ENCODE assay signal across 30 mouse cellular contexts in the genomic region with DNA sequence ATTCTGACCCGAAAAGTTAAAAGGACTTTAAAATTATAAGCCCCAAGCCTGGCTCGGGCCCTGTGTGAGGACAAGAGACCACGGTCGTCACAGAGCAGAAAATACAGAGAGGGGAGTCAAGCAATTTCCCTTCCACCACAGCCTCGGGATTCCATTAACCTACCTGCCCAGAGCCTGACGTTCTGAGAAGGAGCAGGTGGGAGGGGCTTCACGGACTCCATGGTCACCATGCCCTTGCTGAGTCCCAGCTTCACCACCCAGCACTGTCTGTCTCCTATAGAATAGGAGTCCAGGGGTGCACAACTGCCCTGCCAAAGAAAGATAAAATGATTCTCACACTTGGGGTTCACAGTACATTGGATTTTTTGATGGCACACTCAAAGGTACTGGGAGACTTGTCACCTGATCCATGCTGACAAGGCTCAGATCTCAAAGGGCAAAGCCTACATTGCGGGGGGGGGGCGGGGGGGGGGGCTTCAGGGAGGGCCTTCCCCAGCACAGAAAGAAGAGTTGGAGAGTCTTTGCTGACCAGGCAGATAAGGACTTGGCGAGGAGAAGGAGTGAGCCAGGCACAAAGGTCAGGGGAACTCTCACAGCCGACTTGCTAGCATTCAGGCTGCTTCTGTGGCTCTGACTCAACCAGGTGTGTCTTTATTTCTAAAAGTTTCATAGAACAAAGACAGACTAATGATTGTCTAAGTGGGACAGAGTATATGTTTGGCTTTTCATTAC.
DNase-seq lines count a peak whose midpoint lies in the region; ATAC-seq lines count a peak whose summit lies in the region.
"Had no signal": no experiment of that assay in that cellular context is flagged by ENCODE, and none has a peak within 500 bp of the region (broad histone marks: within the 10 kb centered on the region; RNA-seq: fewer than 3 reads in every experiment).

No protein-coding gene starts in this region.

- H3K9ac ChIP-seq in kidney, embryonic 14.5 days (ENCODE audit: low read depth, low read length), result no peak overlapping the region
- H3K9ac ChIP-seq in midbrain, embryonic 14.5 days (replicated peaks; ENCODE audit: low read length), result no peak overlapping the region
- H3K9ac ChIP-seq: embryonic facial prominence, embryonic 15.5 days; limb, embryonic 15.5 days; liver, embryonic 13.5 days; midbrain, embryonic 13.5 days had no signal

- H3K4me2 ChIP-seq in kidney, embryonic 14.5 days (replicated peaks; ENCODE audit: low read depth, low read length), result no peak overlapping the region
- no peak overlapping the region for H3K4me2 ChIP-seq in midbrain, embryonic 14.5 days (ENCODE audit: low read length)
- H3K4me2 ChIP-seq: embryonic facial prominence, embryonic 15.5 days; limb, embryonic 15.5 days; liver, embryonic 13.5 days; midbrain, embryonic 13.5 days had no signal

- H3K4me1 ChIP-seq in kidney, embryonic 14.5 days (ENCODE audit: control insufficient read depth, insufficient read depth, low read length), result no peaks in the 10 kb centered on the region
- no peaks in the 10 kb centered on the region for H3K4me1 ChIP-seq in midbrain, embryonic 14.5 days (ENCODE audit: control insufficient read depth, insufficient read depth, low read length)
- H3K4me1 ChIP-seq: embryonic facial prominence, embryonic 15.5 days; limb, embryonic 15.5 days; liver, embryonic 13.5 days; midbrain, embryonic 13.5 days had no signal

- no peak overlapping the region for H3K4me3 ChIP-seq in kidney, embryonic 14.5 days (ENCODE audit: low read length)
- H3K4me3 ChIP-seq in midbrain, embryonic 14.5 days (replicated peaks; ENCODE audit: low read depth, low read length), result no peak overlapping the region
- H3K4me3 ChIP-seq: embryonic facial prominence, embryonic 10.5 days; embryonic facial prominence, embryonic 15.5 days; hindbrain, embryonic 10.5 days; limb, embryonic 10.5 days; limb, embryonic 15.5 days; liver, embryonic 13.5 days; midbrain, embryonic 13.5 days had no signal

- no peaks in the 10 kb centered on the region for H3K27me3 ChIP-seq in kidney, embryonic 14.5 days (ENCODE audit: control insufficient read depth, insufficient read depth, low read length)
- no peaks in the 10 kb centered on the region for H3K27me3 ChIP-seq in midbrain, embryonic 14.5 days (ENCODE audit: control insufficient read depth, insufficient read depth, low read length)
- H3K27me3 ChIP-seq: embryonic facial prominence, embryonic 15.5 days; limb, embryonic 15.5 days; liver, embryonic 13.5 days; midbrain, embryonic 13.5 days had no signal

- ATAC-seq in kidney, embryonic 14.5 days (ENCODE audit: low FRiP score, low TSS enrichment), result no peak
- ATAC-seq in midbrain, embryonic 14.5 days (ENCODE audit: low FRiP score, low TSS enrichment), result no peak
- ATAC-seq: forebrain, embryonic 14.5 days; hindbrain, embryonic 16.5 days; lung, postnatal 0 days; midbrain, embryonic 13.5 days had no signal

- 39% methylated on average over 11 of the region's 11 CpGs for WGBS in kidney, embryonic 14.5 days
- WGBS in midbrain, embryonic 14.5 days, result 59% methylated on average over 11 of the region's 11 CpGs

- H3K9me3 ChIP-seq in kidney, embryonic 14.5 days (ENCODE audit: control insufficient read depth, low read length), result no peaks in the 10 kb centered on the region
- H3K9me3 ChIP-seq in midbrain, embryonic 14.5 days (ENCODE audit: control insufficient read depth, low read length), result no peaks in the 10 kb centered on the region
- H3K9me3 ChIP-seq: embryonic facial prominence, embryonic 10.5 days; embryonic facial prominence, embryonic 15.5 days; G1E; hindbrain, embryonic 10.5 days; limb, embryonic 10.5 days; limb, embryonic 15.5 days; liver, embryonic 13.5 days; midbrain, embryonic 13.5 days had no signal

- H3K36me3 ChIP-seq in kidney, embryonic 14.5 days (ENCODE audit: control insufficient read depth, insufficient read depth, low read length), result no peaks in the 10 kb centered on the region
- H3K36me3 ChIP-seq in midbrain, embryonic 14.5 days (ENCODE audit: control insufficient read depth, insufficient read depth, low read length), result no peaks in the 10 kb centered on the region
- H3K36me3 ChIP-seq: embryonic facial prominence, embryonic 10.5 days; embryonic facial prominence, embryonic 15.5 days; G1E; hindbrain, embryonic 10.5 days; limb, embryonic 10.5 days; limb, embryonic 15.5 days; liver, embryonic 13.5 days; midbrain, embryonic 13.5 days had no signal

- DNase-seq in kidney, adult 11 months, result peak; percentile 64
- DNase-seq in kidney, adult 9 months, result peak; percentile 75
- peak; percentile 61 for DNase-seq in kidney, postnatal 14 days
- no peak for DNase-seq in midbrain, embryonic 14.5 days
- DNase-seq in cerebellum, postnatal 25 days, result no peak
- DNase-seq in adrenal gland, adult 8-10 months, result no peak
- DNase-seq: adrenal gland, postnatal 14 days; cerebellum, adult 11 months; cerebellum, adult 9-11 months; gastrocnemius, postnatal 14 days; heart, postnatal 14 days; liver, embryonic 13.5 days; lung, adult 18-20 months; lung, postnatal 4 days; right cerebral cortex, adult 18-20 months; right cerebral cortex, postnatal 4 days; thymus, adult 18-20 months; thymus, postnatal 25 days had no signal

- H3K27ac ChIP-seq in kidney, embryonic 14.5 days (ENCODE audit: low read depth, low read length), result no peak overlapping the region
- no peak overlapping the region for H3K27ac ChIP-seq in midbrain, embryonic 14.5 days (replicated peaks; ENCODE audit: low read depth, low read length)
- H3K27ac ChIP-seq: embryonic facial prominence, embryonic 10.5 days; embryonic facial prominence, embryonic 15.5 days; hindbrain, embryonic 10.5 days; limb, embryonic 10.5 days; limb, embryonic 15.5 days; liver, embryonic 13.5 days; midbrain, embryonic 13.5 days; stomach, postnatal 0 days had no signal

Comparison
In these comparisons a context has a peak if more than half of its experiments do, and no peak if none do; other contexts are left out.
1. DNase-seq: peak in kidney, adult 11 months (single experiment), kidney, adult 9 months (single experiment) and kidney, postnatal 14 days (single experiment); none in midbrain, embryonic 14.5 days (single experiment), cerebellum, postnatal 25 days (0 of 2) and adrenal gland, adult 8-10 months (single experiment).